Mouse (Mus musculus) heart, postnatal 25 days (tissue): ENCODE results near the gene Prkar2a. TPM values are rescaled to one million over a fixed set of nuclear protein-coding genes. Genes with fewer than 3 reads are reported as not detected.

Experiments used
- DNase-seq: peaks from one replicate; pipeline ENCODE4 v3.0.0; 2022; ENCODE audit warnings: low spot score
- intact Hi-C: fragments of 180-260 bp; cut with DNase I; formaldehyde crosslinking; loops from one replicate; pipeline ENCODE4 v1.15.1; 2025
- microRNA-seq: library from miRNA; unstranded; fragments of <30 nt; microRNA quantifications from one replicate; pipeline ENCODE4 v1.2.0, GENCODE M21; 2022
- total RNA-seq, 2 experiments: library from RNA; stranded (reverse); gene quantifications; 2 replicates each; pipeline ENCODE4 v1.2.3; 2021

The Prkar2a gene
- total RNA-seq, 2 experiments from 2014 or later: 80.3 to 81.8 TPM

DNA sequence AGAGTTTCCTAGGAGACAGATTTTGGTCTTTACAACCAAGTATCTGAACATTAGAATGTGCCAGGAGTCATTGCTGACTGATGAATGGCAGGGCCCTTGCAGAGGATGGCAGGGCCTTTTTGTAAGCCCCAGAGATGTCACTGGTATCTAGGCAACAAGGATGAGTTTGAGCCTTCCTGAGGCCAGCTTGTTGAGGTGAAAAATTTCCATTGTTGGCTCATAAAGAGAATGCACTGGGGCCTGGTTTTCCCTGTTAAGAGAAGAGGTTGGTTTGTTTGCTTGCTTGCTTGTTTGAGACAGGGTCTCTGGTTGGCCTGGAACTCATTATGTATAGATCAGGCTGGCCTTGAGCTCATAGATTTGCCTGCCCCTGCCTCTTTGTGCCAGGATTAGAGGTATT, 96.3 kb downstream of the Prkar2a start:
- intact Hi-C loops: no loop called here
- no peak for DNase-seq

DNA sequence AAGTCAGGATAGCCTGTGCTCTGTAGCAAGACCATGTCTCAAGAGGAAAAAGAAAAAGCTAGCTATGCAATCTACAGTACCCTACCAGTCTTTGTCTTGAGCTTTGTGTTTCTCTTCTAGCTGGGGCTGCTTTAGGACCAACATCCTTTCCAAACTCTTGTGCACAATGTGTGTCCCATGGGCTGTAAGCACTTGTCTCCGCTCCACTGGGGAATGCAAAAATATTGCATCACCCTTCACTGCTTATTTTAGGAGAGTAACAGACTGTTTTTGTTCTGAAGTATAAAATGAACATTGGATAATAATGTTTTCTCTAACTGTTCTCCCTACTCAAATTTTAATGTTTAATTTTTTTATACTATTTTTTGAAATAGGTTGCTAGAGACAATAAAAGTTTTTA, 97.4 kb downstream of the Prkar2a start:
- intact Hi-C loops: no loop called here
- no peak for DNase-seq

DNA sequence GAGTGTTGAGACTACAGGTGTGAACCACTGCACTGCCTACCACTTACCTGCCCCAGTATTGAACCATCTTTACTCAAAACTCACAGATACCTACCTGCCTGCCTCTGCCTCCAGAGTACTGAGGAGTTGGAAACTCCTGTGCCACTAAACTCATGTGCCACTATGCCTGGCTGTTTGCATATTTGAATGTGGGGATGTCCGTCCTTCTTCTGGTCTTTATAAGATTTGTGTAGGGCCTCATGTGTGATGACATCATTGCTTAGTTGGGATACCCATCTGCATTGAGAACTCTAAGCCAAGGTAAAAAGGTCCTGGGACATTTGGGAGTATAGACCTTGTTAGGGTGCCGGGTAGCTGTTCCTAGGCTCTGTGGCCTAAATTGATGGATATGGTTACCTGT, 98.0 kb downstream of the Prkar2a start:
- intact Hi-C loops: no loop called here
- DNase-seq: no peak

DNA sequence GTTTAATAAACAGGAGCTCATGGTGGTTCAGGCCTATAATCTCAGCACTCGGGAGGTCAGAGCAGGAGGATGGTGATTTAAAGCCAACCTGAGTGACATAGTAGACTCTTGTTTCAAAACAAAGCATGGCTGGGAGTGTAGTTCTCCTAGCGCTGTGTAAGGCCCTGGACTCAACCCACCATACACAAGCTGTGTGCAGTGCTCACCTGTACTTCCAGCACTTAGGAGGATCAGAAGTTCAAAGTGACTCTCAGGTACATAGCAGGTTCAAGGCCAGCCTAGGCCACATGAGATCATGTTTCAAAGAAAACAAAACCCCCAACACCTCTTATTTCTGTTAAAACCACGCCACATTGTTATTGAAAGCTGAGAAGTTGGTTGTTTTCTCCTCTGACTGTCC, 99.6 kb downstream of the Prkar2a start:
- DNase-seq: no peak
- intact Hi-C loops: no loop called here

DNA sequence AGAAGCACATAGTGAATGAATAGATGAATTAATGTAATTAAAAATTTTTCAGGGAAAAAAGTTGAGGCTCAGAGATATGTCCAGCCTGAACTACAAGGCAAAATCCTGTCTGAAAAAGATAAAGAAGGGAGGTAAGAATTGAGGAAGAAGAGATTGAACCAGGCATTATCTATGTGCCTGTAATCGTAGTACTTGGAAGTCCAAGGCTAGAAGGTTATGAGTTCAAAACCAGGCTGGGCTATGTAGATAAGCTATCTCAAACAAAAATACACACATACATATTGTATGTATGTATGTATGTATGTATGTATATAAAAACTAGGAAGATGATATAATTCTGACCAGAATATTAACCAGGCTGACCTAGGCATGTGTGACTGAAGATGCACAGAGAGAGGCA, 103.2 kb downstream of the Prkar2a start:
- intact Hi-C loops: no loop called here
- DNase-seq: no peak

DNA sequence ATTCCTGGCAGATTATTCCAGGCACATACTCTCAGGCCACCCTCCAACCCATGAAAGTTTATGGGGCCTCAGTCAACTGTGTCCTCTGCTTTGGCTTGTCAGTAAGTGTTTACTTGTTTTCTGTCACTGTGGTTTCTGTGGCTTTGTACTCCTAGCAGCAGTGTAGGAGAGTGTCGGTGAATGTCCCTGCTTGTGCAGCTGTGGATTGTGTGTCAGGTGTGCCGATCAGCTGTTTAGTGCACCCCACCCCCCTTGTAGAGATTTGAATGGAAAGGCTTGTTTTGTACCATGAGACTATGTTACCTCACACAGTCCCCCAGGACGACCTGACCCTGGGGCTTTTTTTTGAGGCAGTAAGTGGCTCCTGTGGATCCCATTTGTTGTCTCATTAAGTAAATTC, 103.6 kb downstream of the Prkar2a start:
- no peak for DNase-seq
- intact Hi-C loops: no loop called here

DNA sequence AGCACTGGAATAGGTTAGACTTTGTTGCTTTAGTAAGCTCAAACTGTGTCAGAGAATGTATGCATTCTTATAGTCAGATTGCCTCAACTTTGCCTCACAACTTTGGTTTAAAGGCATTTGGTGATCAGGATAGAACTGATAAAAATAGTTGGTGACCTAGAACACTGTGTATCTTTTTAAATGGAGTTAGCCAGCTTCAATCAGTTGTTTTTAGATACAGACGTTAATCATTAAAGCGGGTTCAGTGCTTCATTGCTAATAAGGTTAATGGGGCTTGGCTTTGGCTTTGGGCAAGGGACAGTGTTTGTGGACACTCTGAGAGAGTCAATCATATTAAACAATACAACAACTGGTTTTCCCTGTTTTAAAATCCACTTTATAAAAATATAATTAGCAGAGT, 106.2 kb downstream of the Prkar2a start:
- intact Hi-C loops: no loop called here
- DNase-seq: no peak

DNA sequence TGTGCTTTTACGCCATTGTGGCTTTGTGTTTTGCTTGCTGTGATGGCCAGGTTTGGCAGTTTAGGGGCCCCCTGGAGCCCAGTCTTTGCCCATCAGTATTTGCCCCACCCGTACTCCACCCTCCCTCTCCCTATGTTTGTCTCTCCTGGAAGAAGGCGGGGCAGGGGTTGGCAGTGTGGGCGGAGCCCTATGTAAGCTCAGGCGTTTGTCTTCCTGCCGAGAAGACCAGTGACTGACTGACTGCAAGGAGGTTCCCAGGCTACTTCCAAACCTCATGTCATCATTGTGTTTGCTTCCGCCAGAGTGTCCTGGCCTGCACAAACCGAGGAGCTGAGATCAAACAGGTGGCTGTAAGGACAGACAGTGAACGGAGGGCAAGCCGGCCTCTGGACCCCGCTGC, 106.6 kb downstream of the Prkar2a start:
- DNase-seq: peak; percentile 39
- intact Hi-C loops: no loop called here

DNA sequence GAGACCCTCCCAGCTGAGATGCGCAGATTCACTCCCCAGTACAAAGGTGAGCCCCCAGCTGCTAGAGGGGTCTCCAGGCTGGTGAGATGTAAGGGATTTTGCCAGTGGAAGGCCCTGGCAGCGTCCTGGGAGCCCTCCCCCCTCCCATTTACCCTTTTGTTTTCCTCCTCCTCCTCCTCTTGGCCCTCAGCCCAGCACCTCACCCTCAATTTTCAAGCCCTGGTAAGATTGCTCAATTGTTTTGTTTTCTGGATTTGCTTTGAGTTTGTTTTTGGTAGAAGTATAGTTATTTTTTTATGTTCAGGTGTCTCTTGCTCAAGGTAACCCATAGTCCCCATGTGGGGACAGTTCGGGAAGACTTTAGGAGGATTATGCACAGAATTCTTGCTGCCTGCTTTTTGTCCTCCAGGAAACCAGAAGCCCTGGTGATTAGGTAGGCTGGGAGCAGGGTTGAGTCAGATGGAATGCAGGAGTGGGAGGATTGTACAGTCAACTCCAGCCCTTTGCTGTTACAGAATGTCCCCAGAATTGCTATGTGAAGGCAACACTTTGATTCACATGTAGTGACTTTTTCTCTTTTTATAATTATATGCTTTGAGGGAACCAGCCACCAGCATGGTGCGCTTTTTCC, 107.4 kb downstream of the Prkar2a start:
- intact Hi-C loops: no loop called here
- DNase-seq: no peak

DNA sequence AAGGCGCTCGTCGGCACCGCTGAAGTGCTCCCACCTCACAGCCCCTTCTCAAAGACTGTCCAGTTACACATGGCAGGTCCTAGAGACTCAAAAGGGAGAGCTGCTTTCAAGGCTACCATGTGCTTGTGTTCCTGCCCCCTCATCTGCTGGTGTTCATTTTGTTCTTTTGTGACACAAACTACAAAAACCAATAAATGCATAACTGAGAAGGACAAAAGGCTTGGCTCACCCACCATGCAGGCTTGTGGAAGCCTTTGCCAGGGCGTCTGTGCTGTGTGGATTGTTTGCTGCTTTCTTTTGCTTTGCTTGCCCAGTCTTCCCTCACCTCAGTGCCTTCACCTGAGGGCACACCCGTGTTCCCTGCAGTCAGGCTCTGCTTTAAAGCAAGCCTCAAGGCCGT, 108.4 kb downstream of the Prkar2a start:
- DNase-seq: no peak
- intact Hi-C loops: no loop called here

DNA sequence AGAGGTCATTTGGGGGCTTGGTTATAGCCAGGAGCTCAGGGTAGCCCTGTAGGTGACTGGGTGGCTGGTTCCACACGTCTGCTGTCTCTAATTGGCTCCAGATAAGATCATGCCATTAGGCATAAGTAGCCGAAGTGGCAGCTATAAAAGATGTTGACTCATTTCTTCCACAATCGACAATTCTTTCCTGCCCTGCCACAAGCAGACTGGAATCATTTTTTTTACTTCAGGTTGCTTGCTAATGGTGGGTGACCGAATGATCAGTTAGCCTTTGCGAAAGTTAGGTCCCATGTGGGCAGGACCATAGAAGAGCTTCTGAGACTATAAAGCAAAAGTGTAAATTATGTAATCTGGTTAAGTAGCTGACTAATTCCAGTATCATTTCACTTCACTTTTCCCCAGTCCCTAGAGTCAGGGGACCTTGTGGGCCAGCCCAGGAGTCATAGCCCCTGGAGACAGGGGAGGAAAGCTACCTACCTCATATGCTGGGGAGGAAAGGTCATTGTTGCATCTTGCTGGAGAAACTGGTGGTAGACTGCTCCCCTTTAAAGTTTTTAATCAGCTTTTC, 109.5 kb downstream of the Prkar2a start:
- intact Hi-C loops: no loop called here
- DNase-seq: no peak

DNA sequence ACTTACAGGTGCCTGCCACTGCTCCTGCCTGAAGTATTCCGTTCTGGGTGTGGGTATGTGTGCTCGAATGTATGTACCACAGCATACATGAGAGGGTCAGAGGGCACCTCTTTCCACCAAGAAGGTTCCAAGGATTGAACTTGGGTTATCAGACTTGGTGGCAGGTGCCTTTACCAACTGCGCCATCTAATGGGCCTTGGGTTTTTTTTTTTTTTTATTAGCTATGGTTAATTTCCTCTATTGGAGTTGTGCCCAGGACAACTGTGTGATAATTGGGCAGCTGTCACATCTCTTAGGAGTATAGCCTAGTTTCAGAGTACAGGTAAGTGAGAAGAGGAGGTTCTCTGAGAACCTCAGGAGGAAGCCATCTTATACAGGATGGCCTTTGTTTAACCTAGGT, 110.5 kb downstream of the Prkar2a start:
- intact Hi-C loops: no loop called here
- DNase-seq: no peak

Small RNA genes within 50 kb of the gene (microRNA-seq; reads per million reads assigned to microRNA genes)
- gene Gm26298: not detected

Other genes starting within 250 kb of the Prkar2a start
- 10 to 100 TPM; 25.8 to 26.4 TPM for gene Ccdc71, start 228.8 kb upstream of the Prkar2a start, total RNA-seq
- 10 to 100 TPM in 1 of 2 experiments, 1 to 10 TPM in 1; 9.5 to 10.1 TPM for gene Klhdc8b, start 227.7 kb upstream of the Prkar2a start, total RNA-seq
- gene Lamb2, start 209.6 kb upstream of the Prkar2a start, total RNA-seq: 100 to 1,000 TPM; 354 to 360 TPM
- 10 to 100 TPM; 78.7 to 93.7 TPM for gene Usp19, start 198.7 kb upstream of the Prkar2a start, total RNA-seq
- gene Qars, start 181.6 kb upstream of the Prkar2a start, total RNA-seq: 10 to 100 TPM; 74.2 to 74.3 TPM
- gene Qrich1, start 172.5 kb upstream of the Prkar2a start, total RNA-seq: 10 to 100 TPM; 61.6 to 65.7 TPM
- 10 to 100 TPM; 47.5 to 47.6 TPM for gene Impdh2, start 129.0 kb upstream of the Prkar2a start, total RNA-seq
- 10 to 100 TPM; 70.6 to 77.9 TPM for gene Ndufaf3, start 121.9 kb upstream of the Prkar2a start, total RNA-seq
- 10 to 100 TPM; 21.0 to 21.3 TPM for gene Dalrd3, start 119.4 kb upstream of the Prkar2a start, total RNA-seq
- 10 to 100 TPM; 14.3 to 16.1 TPM for gene Wdr6, start 110.6 kb upstream of the Prkar2a start, total RNA-seq
- gene P4htm, start 91.6 kb upstream of the Prkar2a start, total RNA-seq: 10 to 100 TPM; 14.5 to 18.5 TPM
- 10 to 100 TPM; 41.3 to 42.2 TPM for gene Arih2, start 39.9 kb upstream of the Prkar2a start, total RNA-seq
- 100 to 1,000 TPM; 192 to 211 TPM for gene Slc25a20, start 27.2 kb upstream of the Prkar2a start, total RNA-seq
- 10 to 100 TPM; 21.1 to 26.4 TPM for gene Ip6k2, start 94.5 kb downstream of the Prkar2a start, total RNA-seq
- gene Nckipsd, start 119.1 kb downstream of the Prkar2a start, total RNA-seq: 1 to 10 TPM; 7.9 to 8.3 TPM
- gene Celsr3, start 137.0 kb downstream of the Prkar2a start, total RNA-seq: under 1 TPM; 0.03 to 0.23 TPM
- 10 to 100 TPM; 27.4 to 28.7 TPM for gene Slc26a6, start 164.0 kb downstream of the Prkar2a start, total RNA-seq
- gene Tmem89, start 225.3 kb downstream of the Prkar2a start, total RNA-seq: not detected
- gene Uqcrc1, start 247.3 kb downstream of the Prkar2a start, total RNA-seq: 1,000 to 10,000 TPM; 2,451 to 2,563 TPM